Mouse (Mus musculus) hindlimb bud, embryonic 11.5 days (tissue): ENCODE data around the gene Atp6v0a1.

ENCODE experiments used
- DNase-seq: peaks from one replicate; pipeline ENCODE4 v3.0.0-alpha.2; 2012; ENCODE audit warnings: low read depth, low spot score; ENCODE audit errors: extremely low spot score

Atp6v0a1 gene

GRCm38 (mm10) chr11:101024001-101024400 lies 14.7 kb downstream of the Atp6v0a1 start:
- no peak for DNase-seq

- DNase-seq, result no peak
These were observed 17.9 kb downstream of the Atp6v0a1 start for GRCm38 (mm10) chr11:101027121-101027520.

- DNase-seq, result no peak
These were observed 20.1 kb downstream of the Atp6v0a1 start for GRCm38 (mm10) chr11:101029320-101029719.

- no peak for DNase-seq
These were observed 21.0 kb downstream of the Atp6v0a1 start for GRCm38 (mm10) chr11:101030136-101030807.

- no peak for DNase-seq
These were observed 21.5 kb downstream of the Atp6v0a1 start for GRCm38 (mm10) chr11:101030808-101031156.

- DNase-seq, result no peak
These were observed 22.2 kb downstream of the Atp6v0a1 start for GRCm38 (mm10) chr11:101031470-101031869.

GRCm38 (mm10) chr11:101033856-101034500 lies 24.7 kb downstream of the Atp6v0a1 start:
- no peak for DNase-seq

- DNase-seq, result no peak
These were observed 25.5 kb downstream of the Atp6v0a1 start for GRCm38 (mm10) chr11:101034614-101035327.

- no peak for DNase-seq
These were observed 26.1 kb downstream of the Atp6v0a1 start for GRCm38 (mm10) chr11:101035328-101035695.

GRCm38 (mm10) chr11:101037795-101038194 lies 28.5 kb downstream of the Atp6v0a1 start:
- no peak for DNase-seq

- no peak for DNase-seq
These were observed 36.6 kb downstream of the Atp6v0a1 start for GRCm38 (mm10) chr11:101045826-101046225.

- DNase-seq, result no peak
These were observed 37.2 kb downstream of the Atp6v0a1 start for GRCm38 (mm10) chr11:101046440-101046839.

GRCm38 (mm10) chr11:101047502-101047901 lies 38.2 kb downstream of the Atp6v0a1 start:
- no peak for DNase-seq

GRCm38 (mm10) chr11:101050359-101050758 lies 41.1 kb downstream of the Atp6v0a1 start:
- no peak for DNase-seq

GRCm38 (mm10) chr11:101051051-101051493 lies 41.8 kb downstream of the Atp6v0a1 start:
- DNase-seq, result no peak

GRCm38 (mm10) chr11:101051617-101052016 lies 42.4 kb downstream of the Atp6v0a1 start:
- DNase-seq, result no peak

- DNase-seq, result no peak
These were observed 43.7 kb downstream of the Atp6v0a1 start for GRCm38 (mm10) chr11:101052751-101053473.

- no peak for DNase-seq
These were observed 44.7 kb downstream of the Atp6v0a1 start for GRCm38 (mm10) chr11:101053974-101054373.

GRCm38 (mm10) chr11:101055418-101055817 lies 46.2 kb downstream of the Atp6v0a1 start:
- DNase-seq, result no peak

- DNase-seq, result no peak
These were observed 47.6 kb downstream of the Atp6v0a1 start for GRCm38 (mm10) chr11:101056885-101057284.

- no peak for DNase-seq
These were observed 48.6 kb downstream of the Atp6v0a1 start for GRCm38 (mm10) chr11:101057860-101058259.
